Mouse (Mus musculus): ENCODE results near the gene Scly.

Scly gene

GRCm38 (mm10) chr1:91297799-91298744 is at the start of gene Scly:
Gene Scly, plus strand, starts transcription at chr1:91298338.
- peak; percentile 95 for DNase-seq (ENCODE audit: low spot score)

GRCm38 (mm10) chr1:91248970-91249369 is 49.2 kb upstream of the Scly start:
- peak; percentile 9 for DNase-seq (ENCODE audit: low spot score)

- peak; percentile 99 for DNase-seq (ENCODE audit: low spot score)
Observed at GRCm38 (mm10) chr1:91249564-91250414, 48.3 kb upstream of the Scly start, which contains the start of gene Ube2f. Gene Ube2f, plus strand, starts transcription at chr1:91250304.

- peak; percentile 9 for DNase-seq (ENCODE audit: low spot score)
Observed at GRCm38 (mm10) chr1:91250415-91251147, 47.6 kb upstream of the Scly start.

- DNase-seq (ENCODE audit: low spot score), result no peak
Observed at GRCm38 (mm10) chr1:91251148-91251650, 46.9 kb upstream of the Scly start.

- peak; percentile 41 for DNase-seq (ENCODE audit: low spot score)
Observed at GRCm38 (mm10) chr1:91251927-91252326, 46.2 kb upstream of the Scly start.

- no peak for DNase-seq (ENCODE audit: low spot score)
Observed at GRCm38 (mm10) chr1:91257918-91258317, 40.2 kb upstream of the Scly start.

- DNase-seq (ENCODE audit: low spot score), result no peak
Observed at GRCm38 (mm10) chr1:91259794-91260193, 38.3 kb upstream of the Scly start.

GRCm38 (mm10) chr1:91262508-91262907 is 35.6 kb upstream of the Scly start:
- DNase-seq (ENCODE audit: low spot score), result no peak

- no peak for DNase-seq (ENCODE audit: low spot score)
Observed at GRCm38 (mm10) chr1:91272260-91272659, 25.9 kb upstream of the Scly start.

GRCm38 (mm10) chr1:91276581-91276980 is 21.6 kb upstream of the Scly start:
- no peak for DNase-seq (ENCODE audit: low spot score)

- no peak for DNase-seq (ENCODE audit: low spot score)
Observed at GRCm38 (mm10) chr1:91277480-91277879, 20.7 kb upstream of the Scly start.

GRCm38 (mm10) chr1:91278410-91279119 is 19.6 kb upstream of the Scly start:
- DNase-seq (ENCODE audit: low spot score), result no peak

GRCm38 (mm10) chr1:91279126-91279525 is 19.0 kb upstream of the Scly start:
- no peak for DNase-seq (ENCODE audit: low spot score)

GRCm38 (mm10) chr1:91282582-91282981 is 15.6 kb upstream of the Scly start:
- no peak for DNase-seq (ENCODE audit: low spot score)

GRCm38 (mm10) chr1:91289375-91289774 is 8.8 kb upstream of the Scly start:
- DNase-seq (ENCODE audit: low spot score), result no peak

GRCm38 (mm10) chr1:91292101-91292825 is 5.9 kb upstream of the Scly start:
- DNase-seq (ENCODE audit: low spot score), result no peak

- no peak for DNase-seq (ENCODE audit: low spot score)
Observed at GRCm38 (mm10) chr1:91295544-91295943, 2.6 kb upstream of the Scly start.

- peak; percentile 6 for DNase-seq (ENCODE audit: low spot score)
Observed at GRCm38 (mm10) chr1:91299026-91299706, 1.0 kb downstream of the Scly start.

Measured in embryo, embryonic 10.5 days (tissue).